Mouse (Mus musculus) spleen, adult 2 months (tissue): ENCODE measurements around the gene Il11.

ENCODE experiments used
- CTCF ChIP-seq: fragments of 200-500 bp; IDR thresholded peaks from 2 replicates; pipeline ENCODE4 v1.5.1; 2011; ENCODE audit warnings: mild to moderate bottlenecking, inconsistent platforms; ENCODE audit not compliant: insufficient read depth, insufficient read length, insufficient replicate concordance; ENCODE audit errors: extremely low read depth
- POLR2A ChIP-seq: fragments of 200-500 bp; IDR thresholded peaks from 2 replicates; pipeline ENCODE4 v1.6.1; 2011; ENCODE audit warnings: low read depth, low read length, inconsistent platforms

GRCm38 (mm10) chr7:4731090-4731489, 51.6 kb downstream of the Il11 start:
- TF ChIP-seq CTCF, result no peak
- TF ChIP-seq POLR2A, result no peak
